Mouse (Mus musculus): Measurements from ENCODE around the gene Slc5a2. TPM values are rescaled to one million over a fixed set of nuclear protein-coding genes. Genes with fewer than 3 reads are reported as not detected.
A peak's percentile ranks its signal among the peaks of the same experiment; 100 is the strongest.

Slc5a2 gene
- polyA plus RNA-seq, 1 experiment from 2014 or later = 8.4 TPM

- no peak overlapping the region for H3K4me2 ChIP-seq
- H3K9ac ChIP-seq = no peak overlapping the region
Observed at GRCm38 (mm10) chr7:128320219-128320816, 54.9 kb downstream of the Slc5a2 start.

GRCm38 (mm10) chr7:128321260-128321659 is 55.8 kb downstream of the Slc5a2 start:
- Histone ChIP-seq H3K36me3 (no peaks in the 10 kb centered on the region), H3K4me3 (replicated peaks) (no peak overlapping the region), H3K9me3 (replicated peaks) (no peaks in the 10 kb centered on the region), H3K4me1 (peaks cover 18% of the 10 kb centered on the region; the same call in 1 of the 2 replicates), H3K9ac (no peak overlapping the region), H3K4me2 (no peak overlapping the region), H3K27me3 (no peaks in the 10 kb centered on the region), H3K27ac (no peak overlapping the region)
- 0 out of 2 replicates have a peak, but pooled peaks have one; percentile 36 for ATAC-seq (replicated peaks; ENCODE audit: low FRiP score)
- WGBS = 67% methylated on average over 7 of the region's 7 CpGs

More at GRCm38 (mm10) chr7:128320219-128320816, 54.9 kb downstream of the Slc5a2 start:
- Histone ChIP-seq H3K4me1 (peaks cover 18% of the 10 kb centered on the region; the same call in 1 of the 2 replicates), H3K27ac (no peak overlapping the region), H3K4me3 (replicated peaks) (no peak overlapping the region), H3K27me3 (no peaks in the 10 kb centered on the region), H3K9me3 (replicated peaks) (no peaks in the 10 kb centered on the region), H3K36me3 (no peaks in the 10 kb centered on the region)
- no peak for ATAC-seq (replicated peaks; ENCODE audit: low FRiP score)
- WGBS = 81% methylated on average over 2 of the region's 2 CpGs

Small RNA genes lying within 50 kb of the gene (microRNA-seq; reads per million reads assigned to microRNA genes)
- gene Mir3103 = not detected

Other genes with a start within 250 kb of the Slc5a2 start
- 1.2 and 1.4 TPM in 2 replicates for gene Itgam, start 203.0 kb upstream of the Slc5a2 start, polyA plus RNA-seq (2015; fragmentation: Nextera tagmentation; extraction: Ambion mirVana)
- not detected in 2 replicates for gene Gm49368, start 203.0 kb upstream of the Slc5a2 start, polyA plus RNA-seq (2015; fragmentation: Nextera tagmentation; extraction: Ambion mirVana)
- gene Itgax, start 136.1 kb upstream of the Slc5a2 start, polyA plus RNA-seq (2015; fragmentation: Nextera tagmentation; extraction: Ambion mirVana) = 0.05 and 0.17 TPM in 2 replicates
- not detected in 2 replicates for gene Itgad, start 111.3 kb upstream of the Slc5a2 start, polyA plus RNA-seq (2015; fragmentation: Nextera tagmentation; extraction: Ambion mirVana)
- gene Cox6a2, start 59.3 kb upstream of the Slc5a2 start, polyA plus RNA-seq (2015; fragmentation: Nextera tagmentation; extraction: Ambion mirVana) = 5.1 and 11.1 TPM in 2 replicates
- gene Armc5, start 28.3 kb upstream of the Slc5a2 start, polyA plus RNA-seq (2015; fragmentation: Nextera tagmentation; extraction: Ambion mirVana) = 19.1 and 21.1 TPM in 2 replicates
- 8.3 and 8.7 TPM in 2 replicates for gene 9130023H24Rik, start 27.6 kb upstream of the Slc5a2 start, polyA plus RNA-seq (2015; fragmentation: Nextera tagmentation; extraction: Ambion mirVana)
- 77.2 and 107 TPM in 2 replicates for gene Tgfb1i1, start 18.8 kb upstream of the Slc5a2 start, polyA plus RNA-seq (2015; fragmentation: Nextera tagmentation; extraction: Ambion mirVana)
- gene BC017158, start 32.5 kb downstream of the Slc5a2 start, polyA plus RNA-seq (2015; fragmentation: Nextera tagmentation; extraction: Ambion mirVana) = 29.1 and 31.7 TPM in 2 replicates
- gene Rgs10, start 153.1 kb downstream of the Slc5a2 start, polyA plus RNA-seq (2015; fragmentation: Nextera tagmentation; extraction: Ambion mirVana) = 5.8 and 7.1 TPM in 2 replicates
- 24.0 and 27.1 TPM in 2 replicates for gene Tial1, start 196.1 kb downstream of the Slc5a2 start, polyA plus RNA-seq (2015; fragmentation: Nextera tagmentation; extraction: Ambion mirVana)